Mouse (Mus musculus): ENCODE measurements around the gene Col4a1.

DNA sequence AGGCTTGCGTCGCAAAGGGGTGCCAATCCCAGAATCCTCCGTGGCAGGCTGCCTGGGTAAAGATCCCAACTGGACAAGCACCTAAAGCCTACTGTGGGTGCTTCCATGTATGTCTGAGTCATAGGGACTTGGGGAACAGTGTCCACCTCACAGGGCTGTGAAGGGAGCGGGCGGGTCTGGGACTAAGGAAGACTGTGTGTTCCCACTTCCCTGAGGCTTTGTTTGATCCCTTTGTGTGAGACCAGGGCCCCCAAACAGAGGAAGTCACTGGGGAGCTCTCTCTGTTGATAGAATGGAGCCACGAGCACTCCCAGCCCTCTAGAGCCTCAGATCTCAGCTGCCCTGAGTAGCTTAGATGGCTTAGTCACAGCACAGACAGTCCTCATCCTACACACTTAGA lies 3.5 kb upstream of the Col4a1 start:
- TF ChIP-seq CTCF (IDR thresholded peaks at IDR 0.05; ENCODE audit: borderline replicate concordance, insufficient read depth, low read depth, low read length) (no peak), POLR2A (IDR thresholded peaks at IDR 0.05; ENCODE audit: borderline replicate concordance, insufficient read depth, low read length) (no peak)
